Mouse (Mus musculus): ENCODE measurements around the gene Bcl6b. TPM values are rescaled to one million over a fixed set of nuclear protein-coding genes. Genes with fewer than 3 reads are reported as not detected.

Gene Bcl6b
- polyA plus RNA-seq, 1 experiment from 2014 or later, result 11.1 TPM

GRCm38 (mm10) chr11:70211972-70212371 is 17.6 kb downstream of the Bcl6b start:
- Histone ChIP-seq H3K4me2 (no peak overlapping the region), H3K27ac (no peak overlapping the region), H3K4me1 (peaks cover 20% of the 10 kb centered on the region), H3K4me3 (no peak overlapping the region), H3K9ac (no peak overlapping the region), H3K9me3 (no peaks in the 10 kb centered on the region), H3K36me3 (peaks cover 1% of the 10 kb centered on the region; the same call in 1 of the 2 replicates), H3K27me3 (peaks cover 56% of the 10 kb centered on the region)
- 59% methylated on average over 6 of the region's 6 CpGs for WGBS
- no peak for ATAC-seq (ENCODE audit: insufficient number of reproducible peaks, insufficient read depth, low FRiP score, low TSS enrichment, low read depth)

GRCm38 (mm10) chr11:70210681-70211080 is 18.9 kb downstream of the Bcl6b start:
- no peak for ATAC-seq (ENCODE audit: insufficient number of reproducible peaks, insufficient read depth, low FRiP score, low TSS enrichment, low read depth)

GRCm38 (mm10) chr11:70208778-70209388 is 20.7 kb downstream of the Bcl6b start:
- no peak overlapping the region for H3K4me3 ChIP-seq
- H3K27ac ChIP-seq, result no peak overlapping the region
- no peak overlapping the region for H3K9ac ChIP-seq
- WGBS, result 74% methylated on average over 5 of the region's 5 CpGs
- no peaks in the 10 kb centered on the region for H3K9me3 ChIP-seq
- H3K27me3 ChIP-seq, result peaks cover 25% of the 10 kb centered on the region
- peaks cover 3% of the 10 kb centered on the region for H3K4me1 ChIP-seq
- H3K4me2 ChIP-seq, result no peak overlapping the region
- no peak for ATAC-seq (ENCODE audit: insufficient number of reproducible peaks, insufficient read depth, low FRiP score, low TSS enrichment, low read depth)
- H3K36me3 ChIP-seq, result no peaks in the 10 kb centered on the region

More at GRCm38 (mm10) chr11:70210681-70211080, 18.9 kb downstream of the Bcl6b start:
- WGBS, result 80% methylated on average over 2 of the region's 2 CpGs
- no peaks in the 10 kb centered on the region for H3K9me3 ChIP-seq
- H3K4me2 ChIP-seq, result no peak overlapping the region
- peaks cover 43% of the 10 kb centered on the region for H3K27me3 ChIP-seq
- H3K4me3 ChIP-seq, result no peak overlapping the region
- no peak overlapping the region for H3K27ac ChIP-seq
- no peak overlapping the region for H3K9ac ChIP-seq
- H3K36me3 ChIP-seq, result no peaks in the 10 kb centered on the region
- H3K4me1 ChIP-seq, result peaks cover 20% of the 10 kb centered on the region

- no peaks in the 10 kb centered on the region for H3K9me3 ChIP-seq
- H3K4me3 ChIP-seq, result no peak overlapping the region
- no peaks in the 10 kb centered on the region for H3K4me1 ChIP-seq
- H3K36me3 ChIP-seq, result no peaks in the 10 kb centered on the region
- peaks cover 9% of the 10 kb centered on the region for H3K27me3 ChIP-seq
- H3K27ac ChIP-seq, result no peak overlapping the region
- no peak for ATAC-seq (ENCODE audit: insufficient number of reproducible peaks, insufficient read depth, low FRiP score, low TSS enrichment, low read depth)
- H3K9ac ChIP-seq, result no peak overlapping the region
- no peak overlapping the region for H3K4me2 ChIP-seq
- 79% methylated on average over 7 of the region's 7 CpGs for WGBS
These were observed 22.3 kb downstream of the Bcl6b start for GRCm38 (mm10) chr11:70207283-70207682.

- WGBS, result 84% methylated on average over 2 of the region's 2 CpGs
These were observed 22.8 kb downstream of the Bcl6b start for GRCm38 (mm10) chr11:70206801-70207200.

GRCm38 (mm10) chr11:70201691-70202090 is 27.9 kb downstream of the Bcl6b start:
- no peak for ATAC-seq (ENCODE audit: insufficient number of reproducible peaks, insufficient read depth, low FRiP score, low TSS enrichment, low read depth)
- no peak overlapping the region for H3K9ac ChIP-seq
- H3K4me2 ChIP-seq, result no peak overlapping the region
- no peak overlapping the region for H3K4me3 ChIP-seq
- no peak overlapping the region for H3K27ac ChIP-seq
- H3K4me1 ChIP-seq, result 0 out of 2 replicates have a peak, but pooled peaks cover 11% of the 10 kb centered on the region
- 36% methylated on average over 5 of the region's 5 CpGs for WGBS
- H3K9me3 ChIP-seq, result no peaks in the 10 kb centered on the region
- H3K36me3 ChIP-seq, result no peaks in the 10 kb centered on the region
- no peaks in the 10 kb centered on the region for H3K27me3 ChIP-seq

More at GRCm38 (mm10) chr11:70206801-70207200, 22.8 kb downstream of the Bcl6b start:
- ATAC-seq (ENCODE audit: insufficient number of reproducible peaks, insufficient read depth, low FRiP score, low TSS enrichment, low read depth), result no peak
- Histone ChIP-seq H3K4me2 (no peak overlapping the region), H3K4me1 (no peaks in the 10 kb centered on the region), H3K27ac (no peak overlapping the region), H3K4me3 (no peak overlapping the region), H3K9me3 (no peaks in the 10 kb centered on the region), H3K9ac (no peak overlapping the region), H3K36me3 (no peaks in the 10 kb centered on the region), H3K27me3 (peaks cover 5% of the 10 kb centered on the region)

- Histone ChIP-seq H3K4me1 (0 out of 2 replicates have a peak, but pooled peaks cover 11% of the 10 kb centered on the region), H3K27ac (no peak overlapping the region), H3K4me3 (no peak overlapping the region), H3K9ac (no peak overlapping the region), H3K36me3 (no peaks in the 10 kb centered on the region), H3K9me3 (no peaks in the 10 kb centered on the region), H3K4me2 (no peak overlapping the region), H3K27me3 (no peaks in the 10 kb centered on the region)
- 80% methylated on average over 5 of the region's 5 CpGs for WGBS
- no peak for ATAC-seq (ENCODE audit: insufficient number of reproducible peaks, insufficient read depth, low FRiP score, low TSS enrichment, low read depth)
These were observed 29.5 kb downstream of the Bcl6b start for GRCm38 (mm10) chr11:70200036-70200608.

GRCm38 (mm10) chr11:70199107-70199506 is 30.5 kb downstream of the Bcl6b start:
- Histone ChIP-seq H3K36me3 (no peaks in the 10 kb centered on the region), H3K27ac (no peak overlapping the region), H3K4me1 (peaks cover 11% of the 10 kb centered on the region; the same call in 1 of the 2 replicates), H3K4me3 (no peak overlapping the region), H3K9me3 (no peaks in the 10 kb centered on the region), H3K9ac (no peak overlapping the region), H3K4me2 (no peak overlapping the region), H3K27me3 (no peaks in the 10 kb centered on the region)
- ATAC-seq (ENCODE audit: insufficient number of reproducible peaks, insufficient read depth, low FRiP score, low TSS enrichment, low read depth), result no peak
- WGBS, result 76% methylated on average over 8 of the region's 8 CpGs

- 86% methylated on average over 3 of the region's 3 CpGs for WGBS
- Histone ChIP-seq H3K4me2 (no peak overlapping the region), H3K4me1 (peaks cover 17% of the 10 kb centered on the region), H3K9me3 (no peaks in the 10 kb centered on the region), H3K27me3 (no peaks in the 10 kb centered on the region), H3K9ac (no peak overlapping the region), H3K27ac (no peak overlapping the region), H3K4me3 (no peak overlapping the region), H3K36me3 (no peaks in the 10 kb centered on the region)
- no peak for ATAC-seq (ENCODE audit: insufficient number of reproducible peaks, insufficient read depth, low FRiP score, low TSS enrichment, low read depth)
These were observed 31.3 kb downstream of the Bcl6b start for GRCm38 (mm10) chr11:70198332-70198731.

- no peaks in the 10 kb centered on the region for H3K9me3 ChIP-seq
- WGBS, result 43% methylated on average over 11 of the region's 11 CpGs
- H3K27me3 ChIP-seq, result no peaks in the 10 kb centered on the region
- H3K9ac ChIP-seq, result no peak overlapping the region
- H3K27ac ChIP-seq, result no peak overlapping the region
- H3K4me2 ChIP-seq, result no peak overlapping the region
- no peaks in the 10 kb centered on the region for H3K36me3 ChIP-seq
- ATAC-seq (ENCODE audit: insufficient number of reproducible peaks, insufficient read depth, low FRiP score, low TSS enrichment, low read depth), result no peak
- H3K4me3 ChIP-seq, result no peak overlapping the region
- H3K4me1 ChIP-seq, result peaks cover 9% of the 10 kb centered on the region
These were observed 36.0 kb downstream of the Bcl6b start for GRCm38 (mm10) chr11:70193354-70194285.

GRCm38 (mm10) chr11:70192157-70192556 is 37.4 kb downstream of the Bcl6b start:
- Histone ChIP-seq H3K4me3 (no peak overlapping the region), H3K36me3 (no peaks in the 10 kb centered on the region), H3K4me2 (no peak overlapping the region), H3K9me3 (no peaks in the 10 kb centered on the region), H3K27me3 (no peaks in the 10 kb centered on the region), H3K4me1 (peaks cover 6% of the 10 kb centered on the region), H3K9ac (no peak overlapping the region), H3K27ac (no peak overlapping the region)
- WGBS, result 72% methylated on average over 4 of the region's 4 CpGs
- no peak for ATAC-seq (ENCODE audit: insufficient number of reproducible peaks, insufficient read depth, low FRiP score, low TSS enrichment, low read depth)

All from embryonic facial prominence, embryonic 13.5 days (tissue).